Mouse (Mus musculus) c-Kit-negative CD71-positive TER-119-positive erythroid progenitor cells, embryonic 14.5 days (primary cell): ENCODE data around the gene Tnxb.

Experiments used
- DNase-seq: peaks from one replicate; pipeline ENCODE4 v3.0.0-alpha.2; 2013; ENCODE audit warnings: low read depth, low spot score

Tnxb gene

DNA sequence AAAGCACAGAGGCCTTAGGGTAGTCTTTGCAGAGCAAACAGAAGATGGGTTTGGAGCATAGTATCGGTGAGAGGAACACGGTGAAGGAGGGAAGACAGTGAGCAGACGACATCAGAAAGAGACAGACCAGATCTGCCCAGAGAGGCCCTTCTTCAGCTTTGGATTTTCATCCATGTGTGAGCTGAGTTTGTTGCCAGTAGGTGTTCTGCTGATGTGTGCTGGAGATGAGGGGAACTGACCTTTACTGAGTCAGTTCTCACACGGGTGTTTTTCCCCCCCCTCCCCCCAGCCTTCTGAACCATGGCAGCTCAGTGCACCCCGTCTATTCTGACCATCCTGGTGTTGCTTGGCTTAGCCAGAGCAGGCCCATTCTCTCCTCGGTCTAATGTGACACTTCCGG, at the start of gene Tnxb:
Gene Tnxb, plus strand, starts transcription at position 301 of the 400 bp plus-strand sequence.
- no peak for DNase-seq

DNA sequence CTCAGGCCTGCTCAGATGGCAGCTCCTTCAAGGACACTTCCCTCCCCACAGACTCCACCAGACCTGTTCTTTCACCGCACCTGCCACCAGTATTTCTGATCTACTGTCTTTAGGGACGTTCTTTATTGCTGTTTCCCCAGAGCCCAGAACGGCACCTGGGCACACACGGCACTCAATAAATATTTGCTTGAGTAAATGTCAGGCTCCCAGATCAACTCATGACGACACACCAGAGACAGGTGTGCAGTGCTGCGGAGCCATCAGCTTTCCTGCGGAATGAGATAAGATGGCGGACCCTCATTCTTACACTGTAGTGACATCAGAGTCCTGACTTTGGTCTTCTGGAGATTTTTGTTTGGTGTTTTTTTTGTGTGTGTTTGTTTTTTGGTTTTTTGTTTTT, 49.3 kb upstream of the Tnxb start:
- DNase-seq = no peak

DNA sequence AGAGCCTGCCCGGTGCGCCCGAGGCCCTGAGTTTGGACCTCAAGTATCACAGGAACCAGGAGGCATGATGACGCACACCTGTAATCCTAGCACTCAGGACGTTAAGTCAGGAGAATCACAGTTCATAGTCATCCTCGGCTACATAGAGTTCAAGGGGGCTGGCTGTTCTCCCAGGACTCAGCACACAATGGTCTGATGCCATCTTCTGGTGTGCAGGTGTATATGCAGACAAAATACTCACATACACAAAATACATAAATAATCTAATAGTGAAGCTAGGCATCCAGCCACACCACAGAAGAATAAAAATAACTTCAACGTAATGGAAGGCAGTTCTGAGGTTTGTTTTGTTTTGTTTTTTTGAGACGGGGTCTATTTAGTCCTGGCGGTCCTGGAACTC, 47.2 kb upstream of the Tnxb start:
- no peak for DNase-seq

DNA sequence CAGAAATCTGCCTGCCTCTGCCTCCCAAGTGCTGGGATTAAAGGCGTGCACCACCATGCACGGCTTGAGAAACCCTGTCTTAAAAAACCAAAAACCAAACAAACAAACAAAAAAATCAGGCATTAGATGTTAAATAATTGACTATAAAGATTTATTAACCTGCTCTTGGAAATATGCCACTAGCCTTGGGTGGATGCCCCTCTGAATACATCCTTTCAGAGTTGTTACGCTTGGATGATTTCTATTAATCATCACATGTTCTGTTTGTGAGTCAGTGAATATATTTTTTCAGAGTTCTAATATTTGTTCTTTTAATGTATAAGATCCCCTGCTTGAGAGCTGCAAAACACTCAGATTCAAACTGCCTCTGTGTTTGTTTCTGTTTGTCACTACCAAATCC, 45.4 kb upstream of the Tnxb start:
- no peak for DNase-seq

DNA sequence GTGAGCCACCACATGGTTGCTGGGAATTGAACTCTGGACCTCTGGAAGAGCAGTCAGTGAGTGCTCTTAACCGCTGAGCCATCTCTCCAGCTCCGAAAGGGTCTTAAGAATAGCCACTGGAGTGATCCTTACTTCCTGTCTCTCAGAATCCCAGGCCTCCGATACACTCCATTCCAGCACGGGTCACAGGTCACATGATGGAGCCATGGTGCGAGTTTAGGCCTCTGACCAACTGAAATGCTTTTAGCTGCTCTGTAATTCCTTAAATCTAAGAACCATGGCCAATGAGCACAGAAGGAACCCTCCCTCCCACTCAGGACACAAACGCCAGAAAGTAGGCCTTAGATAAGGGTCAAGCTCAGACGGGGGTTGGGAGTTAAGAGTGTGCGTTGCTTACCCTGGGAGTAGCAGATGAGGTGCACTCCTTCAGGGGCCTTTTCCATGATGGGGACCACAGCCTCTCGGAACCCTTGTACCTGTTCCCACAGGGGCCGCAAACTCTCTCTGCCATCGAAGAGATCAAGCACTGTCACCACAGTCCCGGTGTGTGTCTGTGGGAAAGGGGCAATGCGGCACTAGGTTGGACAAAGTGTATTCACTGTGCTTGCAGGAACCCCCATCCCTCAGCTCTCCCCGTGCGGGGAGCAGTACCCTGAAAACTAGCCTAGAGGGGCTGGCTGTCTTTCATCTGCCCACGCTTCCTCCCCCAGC, 44.1 kb upstream of the Tnxb start:
- DNase-seq = no peak

DNA sequence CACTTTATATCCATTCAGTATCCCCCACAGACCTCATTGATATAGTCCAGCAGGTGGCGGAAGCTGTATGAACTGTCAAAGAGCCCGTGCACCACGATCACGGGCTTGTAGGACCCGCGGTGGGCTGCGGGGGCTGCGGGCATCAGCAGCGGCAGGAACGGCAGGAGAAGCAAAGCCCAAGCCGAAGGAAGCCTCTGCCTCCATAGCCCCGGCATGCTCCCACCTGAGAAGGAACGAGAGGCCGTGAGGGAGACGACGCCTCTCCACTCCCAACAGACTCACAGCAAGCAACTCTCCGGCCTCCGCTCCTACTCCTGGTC, 43.6 kb upstream of the Tnxb start:
- no peak for DNase-seq

DNA sequence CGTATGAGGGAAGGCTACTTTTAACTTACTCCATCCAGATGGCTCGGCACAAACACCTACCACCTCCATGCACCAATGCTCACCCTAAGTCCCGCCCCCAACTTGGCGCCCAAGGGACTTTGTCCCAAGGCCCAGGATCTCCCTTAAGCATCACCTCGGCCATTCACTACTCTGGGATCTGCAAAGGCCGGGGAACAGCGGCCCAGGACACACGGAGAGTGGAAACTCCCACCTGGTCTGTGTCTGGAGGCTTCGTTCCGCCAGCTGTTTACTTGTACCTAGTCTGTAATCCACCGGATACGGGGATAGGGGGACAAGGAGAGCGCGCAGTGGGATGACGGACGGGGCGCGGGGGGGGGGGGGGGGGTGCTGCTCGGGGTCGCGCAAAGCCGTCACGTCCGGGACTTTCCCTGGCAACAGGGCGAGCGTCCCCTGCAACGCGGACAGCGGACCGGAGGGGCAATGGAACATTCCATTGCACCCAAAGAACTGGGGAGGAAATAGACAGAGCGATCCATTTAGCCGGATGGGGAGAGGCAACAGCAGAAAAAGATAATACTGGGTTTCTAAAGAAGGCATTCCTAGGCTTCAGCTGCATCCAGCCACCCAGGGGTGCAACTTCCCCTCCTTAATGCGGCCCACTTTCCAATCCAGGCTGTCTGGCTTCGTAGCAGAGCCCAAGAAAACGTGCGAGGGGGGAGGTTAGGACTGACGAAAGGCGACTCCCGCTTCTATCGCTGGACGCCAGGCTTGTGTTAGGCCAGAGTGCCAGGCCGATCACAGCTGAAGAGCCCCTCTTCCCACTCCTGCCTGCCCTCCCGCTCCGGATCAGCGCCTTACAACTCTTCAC, 43.0 kb upstream of the Tnxb start:
- DNase-seq = no peak

DNA sequence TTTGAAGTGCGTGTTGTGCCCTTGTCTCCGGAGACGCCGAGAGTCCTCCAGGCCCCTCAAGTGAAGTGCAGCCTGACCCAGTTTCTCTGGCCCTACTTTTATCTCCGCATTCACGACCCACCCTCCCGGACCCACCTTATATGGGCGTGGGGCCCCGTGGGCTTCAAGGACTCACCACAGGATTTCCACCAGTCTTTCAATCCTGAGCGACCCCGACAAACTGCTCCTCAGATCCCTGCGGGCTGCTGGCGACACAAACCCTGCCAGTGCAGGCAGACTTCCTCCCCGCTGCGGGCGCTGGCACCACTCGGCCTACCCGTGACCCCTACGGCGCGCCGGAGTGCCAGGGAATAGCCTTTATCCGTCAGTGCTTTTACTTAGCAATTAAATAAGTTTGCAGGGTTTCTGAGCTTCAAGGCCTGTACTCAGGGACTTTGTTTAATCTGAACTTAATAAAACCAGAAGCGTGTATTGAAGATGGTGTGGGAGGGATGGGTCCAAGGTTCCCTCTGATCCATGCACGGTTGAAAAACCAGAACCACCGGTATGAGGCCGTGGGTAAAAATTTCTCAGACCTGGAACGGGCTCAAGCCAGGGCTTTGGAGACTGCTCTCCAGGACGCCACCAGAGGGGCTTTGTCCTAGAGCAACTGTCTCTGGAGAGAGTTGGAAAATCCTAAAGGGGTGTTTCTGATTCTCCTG, 42.2 kb upstream of the Tnxb start, which contains the start of gene Ppt2:
Gene Ppt2, minus strand, starts transcription at position 568 of the 701 bp plus-strand sequence.
- no peak for DNase-seq

DNA sequence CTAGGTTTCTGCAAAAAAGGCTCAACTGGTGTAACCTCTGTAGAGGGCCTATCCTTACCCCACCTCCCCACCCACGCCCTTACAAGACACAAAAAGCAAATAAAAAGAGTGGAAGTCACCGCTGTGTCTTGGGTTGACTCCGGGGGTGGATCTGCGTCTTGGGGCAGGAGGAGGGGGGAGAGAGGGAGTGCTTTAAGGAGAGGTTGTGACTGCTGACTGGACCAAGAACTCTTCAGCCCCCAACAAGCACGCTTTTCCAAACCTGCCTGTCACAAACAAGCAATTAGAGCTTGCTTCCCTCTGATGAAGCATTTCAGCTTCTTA, 41.7 kb upstream of the Tnxb start:
- no peak for DNase-seq

DNA sequence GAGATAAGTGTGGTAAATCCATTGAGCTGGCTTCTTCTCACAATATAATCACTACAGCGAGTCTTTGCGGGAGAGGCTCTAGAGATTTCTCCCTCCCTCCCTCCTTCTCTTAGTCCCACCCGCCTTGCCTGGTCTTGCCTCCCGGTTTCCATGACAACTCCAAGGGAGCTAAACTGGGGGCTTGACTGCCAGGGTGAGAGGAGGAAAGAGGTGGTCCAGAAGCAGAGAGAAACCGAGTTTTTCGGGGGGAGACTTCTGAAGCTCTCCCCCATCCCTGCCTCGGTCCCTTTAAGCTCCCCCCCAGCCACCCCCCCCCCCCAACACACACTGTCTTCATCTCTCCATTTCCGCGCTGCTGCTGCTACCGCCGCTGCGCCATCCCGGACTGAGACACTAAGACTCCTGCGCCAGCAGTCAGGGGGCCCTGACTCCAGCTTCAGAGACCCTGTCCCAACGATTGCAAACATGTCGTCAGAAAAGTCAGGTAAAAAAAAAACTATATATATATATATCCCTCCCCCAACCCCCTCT, 41.0 kb upstream of the Tnxb start, which contains the start of gene Prrt1:
Gene Prrt1, plus strand, starts transcription at position 313 of the 531 bp plus-strand sequence.
- no peak for DNase-seq

DNA sequence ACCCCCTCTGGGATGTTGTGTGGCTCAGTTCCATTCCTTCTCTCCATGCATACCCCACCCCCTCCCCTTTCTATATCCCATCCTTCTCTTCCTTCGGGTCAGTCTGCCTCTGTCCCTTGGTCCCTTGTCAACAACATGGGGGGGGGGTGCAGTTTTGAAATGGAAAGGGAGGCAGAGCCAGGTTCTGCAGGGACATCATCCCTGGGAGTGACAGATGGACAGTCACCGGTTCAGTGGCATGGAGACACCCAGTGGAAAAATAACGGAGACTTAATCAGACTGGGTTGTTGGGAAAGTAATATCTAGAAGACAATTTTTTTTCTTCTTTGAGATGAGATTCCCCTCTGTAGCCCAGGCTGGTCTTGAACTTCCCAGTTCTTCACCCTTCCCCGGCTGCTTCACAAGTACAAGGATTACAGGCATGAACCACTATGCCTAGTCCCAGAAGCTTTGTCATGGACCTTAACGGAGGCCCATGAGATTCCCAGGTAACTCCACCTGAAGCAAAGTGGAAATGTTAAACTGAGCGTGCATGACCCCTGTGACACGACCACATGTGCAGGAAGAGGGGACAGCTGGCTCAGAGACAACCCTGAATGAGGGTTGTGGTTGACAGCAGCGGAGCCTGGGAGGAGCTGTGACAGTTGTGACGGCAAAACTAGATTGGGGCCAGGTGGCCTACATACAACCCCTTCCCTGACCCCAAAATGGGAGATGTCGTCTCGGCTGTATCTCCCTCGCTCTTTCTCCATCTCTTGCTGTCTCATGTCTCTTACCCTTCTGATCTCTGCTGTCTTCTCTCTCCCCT, 40.3 kb upstream of the Tnxb start:
- no peak for DNase-seq

DNA sequence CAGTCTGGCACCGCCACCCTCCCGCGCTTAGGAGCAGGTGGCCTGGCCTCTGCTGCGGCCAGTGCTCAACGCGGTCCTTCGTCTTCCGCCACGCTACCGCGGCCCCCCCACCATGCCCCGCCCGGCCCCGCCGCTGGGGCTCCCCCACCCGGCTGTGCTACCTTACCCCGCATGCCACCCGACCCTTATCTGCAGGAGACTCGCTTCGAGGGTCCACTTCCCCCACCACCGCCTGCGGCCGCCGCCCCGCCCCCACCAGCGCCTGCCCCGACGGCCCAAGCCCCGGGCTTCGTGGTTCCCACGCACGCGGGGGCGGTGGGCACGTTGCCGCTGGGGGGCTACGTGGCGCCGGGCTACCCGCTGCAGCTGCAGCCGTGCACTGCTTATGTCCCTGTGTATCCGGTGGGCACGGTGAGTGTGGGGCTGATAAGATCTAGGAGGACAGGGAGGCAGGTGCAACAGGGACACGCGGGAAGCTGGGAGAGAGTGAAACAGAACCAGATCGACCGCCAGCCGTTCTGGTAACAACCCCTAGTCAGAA, 39.5 kb upstream of the Tnxb start:
- DNase-seq = no peak

DNA sequence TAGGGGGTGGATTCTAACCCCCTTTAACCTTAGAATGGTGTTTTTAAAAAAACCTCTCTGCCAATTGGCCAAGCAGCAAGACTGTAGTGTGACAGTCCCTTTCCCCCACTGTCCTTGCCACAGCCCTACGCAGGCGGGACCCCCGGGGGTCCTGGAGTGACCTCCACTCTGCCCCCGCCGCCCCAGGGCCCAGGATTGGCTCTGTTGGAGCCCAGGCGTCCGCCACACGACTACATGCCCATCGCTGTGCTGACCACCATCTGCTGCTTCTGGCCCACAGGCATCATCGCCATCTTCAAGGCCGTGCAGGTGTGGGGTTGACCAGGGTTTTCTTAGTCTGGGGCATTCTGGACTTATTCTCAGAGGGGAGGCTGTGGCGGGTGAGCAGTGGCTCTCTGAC, 38.7 kb upstream of the Tnxb start:
- DNase-seq = no peak

DNA sequence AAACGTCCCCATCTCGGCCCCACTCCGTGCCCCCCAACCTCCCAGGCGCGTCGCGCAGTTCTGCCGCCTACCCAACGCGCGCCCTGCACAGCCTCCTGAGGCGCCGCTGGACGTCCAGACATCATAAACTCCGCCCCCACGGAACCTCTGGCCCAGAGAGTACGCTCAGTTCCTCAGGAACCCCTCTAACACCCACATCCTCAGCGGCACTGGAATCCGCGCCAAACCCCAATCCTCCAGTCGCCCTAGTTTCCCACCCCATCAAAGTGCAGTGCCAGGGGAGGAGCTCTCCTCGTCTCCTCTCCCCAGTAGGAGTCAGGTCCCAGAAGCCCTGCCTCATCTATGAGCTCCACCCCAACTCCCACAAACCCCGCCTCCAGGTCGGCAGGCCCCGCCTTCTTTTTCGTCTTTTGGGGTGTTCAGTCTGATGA, 38.1 kb upstream of the Tnxb start:
- no peak for DNase-seq

DNA sequence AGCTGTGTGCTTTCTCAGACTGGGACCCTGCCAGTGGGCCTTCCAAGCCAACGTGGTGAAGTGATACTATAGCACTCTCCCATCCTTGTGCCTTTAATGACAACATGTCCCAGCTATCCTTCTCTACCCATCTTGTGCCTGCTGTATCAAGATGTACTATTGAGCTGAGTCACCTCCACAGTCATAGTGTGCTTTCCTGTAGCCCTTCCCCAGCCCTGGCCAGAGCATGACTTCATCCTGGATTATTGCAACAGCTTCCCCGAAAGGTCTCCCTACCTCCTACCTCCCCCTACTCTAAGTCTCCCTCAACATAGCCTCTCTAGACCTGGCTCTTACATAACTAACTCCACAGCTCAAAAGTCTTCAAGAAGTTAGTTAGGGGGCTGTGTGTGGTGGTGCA, 34.7 kb upstream of the Tnxb start:
- DNase-seq = no peak

DNA sequence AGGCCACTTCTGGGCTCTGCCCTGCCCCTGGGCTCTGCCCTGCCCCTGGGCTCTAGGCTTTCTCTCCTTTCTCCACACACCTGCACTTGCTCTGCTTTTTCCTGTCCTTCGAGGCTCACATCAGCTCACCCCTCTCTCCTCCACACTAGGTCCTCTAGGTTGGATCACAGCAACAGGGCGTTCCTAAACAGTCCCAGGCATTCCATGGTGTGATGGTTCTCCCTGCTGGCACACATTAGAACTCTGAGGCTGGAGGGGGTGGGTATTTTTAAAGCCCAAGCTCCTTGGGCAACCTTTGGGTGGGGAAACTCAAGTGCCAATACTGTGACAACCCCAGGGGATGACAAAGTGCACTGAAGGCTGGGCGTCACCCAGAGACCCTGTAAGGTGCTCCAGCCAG, 32.9 kb upstream of the Tnxb start:
- DNase-seq = no peak

DNA sequence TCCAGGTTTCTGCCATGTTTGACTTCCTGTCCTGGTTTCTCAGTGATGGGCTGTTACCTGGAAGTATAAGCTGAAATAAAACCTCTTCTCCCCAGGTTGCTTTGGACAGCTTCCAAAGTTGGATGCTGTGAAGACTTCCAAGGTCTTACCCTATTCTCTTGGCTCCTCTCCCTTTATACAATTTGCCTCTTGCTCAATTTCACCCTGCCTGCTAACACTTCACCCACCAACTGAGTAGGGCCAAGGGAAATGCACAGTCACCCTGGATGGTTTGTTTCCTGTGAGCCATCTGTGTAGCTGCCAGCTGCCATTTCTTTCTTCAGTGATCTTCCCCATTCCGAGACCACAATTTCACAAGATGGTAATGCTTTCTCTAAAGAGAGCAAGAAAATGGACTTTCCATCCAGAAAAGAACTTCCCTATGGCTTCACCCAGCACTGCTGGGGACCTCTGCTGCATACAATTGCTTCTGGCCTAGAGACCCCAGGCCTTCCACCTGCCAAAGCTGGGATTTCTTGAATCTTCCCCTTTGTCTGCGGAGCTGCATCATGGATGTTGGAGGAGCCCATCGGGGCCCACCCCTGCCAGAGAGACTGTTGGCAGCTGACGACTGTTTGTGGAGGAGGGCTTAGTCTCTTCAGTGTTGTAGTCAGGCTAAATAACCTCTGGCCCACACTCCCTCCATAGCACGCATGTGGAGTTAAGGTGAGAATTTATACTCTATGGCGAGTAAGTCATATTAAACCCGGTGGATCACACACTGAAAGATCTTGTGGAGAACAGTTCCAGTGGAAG, 30.7 kb upstream of the Tnxb start:
- no peak for DNase-seq

DNA sequence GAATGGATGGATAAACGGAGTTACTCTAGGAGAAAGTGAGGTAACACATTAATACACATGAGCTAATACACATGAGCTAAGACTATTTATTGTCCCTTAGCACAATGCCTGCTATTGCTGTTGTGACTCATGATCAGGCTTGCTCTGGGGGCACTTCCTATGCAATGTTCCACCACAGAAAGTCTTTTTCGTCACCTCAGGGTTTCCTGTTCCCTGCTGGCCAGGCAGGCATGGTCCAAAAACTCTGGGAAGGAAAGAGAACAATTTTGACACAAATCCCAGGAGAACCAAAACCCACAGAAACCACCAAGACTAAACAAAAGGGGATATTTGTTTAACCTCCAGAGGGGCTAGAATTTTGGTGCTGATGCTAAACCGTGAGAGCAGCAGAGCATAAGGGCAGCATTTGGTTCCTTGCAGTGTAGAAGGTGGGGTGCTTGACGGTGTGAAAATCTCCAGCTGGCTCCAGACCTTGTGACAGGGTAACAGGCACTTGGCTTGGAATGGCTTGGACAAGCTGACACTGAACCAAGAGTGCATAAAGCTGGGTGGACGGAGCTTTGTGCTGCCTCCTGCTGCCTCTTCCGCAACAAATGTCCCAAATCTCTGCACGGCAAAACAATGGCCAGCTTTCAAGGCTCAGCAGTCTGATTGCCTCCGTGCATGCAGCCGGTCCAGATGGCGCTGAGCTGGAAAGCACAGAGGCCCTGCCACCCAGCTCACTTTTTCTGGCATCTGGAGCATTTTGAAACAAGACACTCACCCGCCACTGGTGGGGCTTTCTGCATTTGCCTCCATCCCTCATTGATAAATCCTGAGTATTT, 29.3 kb upstream of the Tnxb start:
- DNase-seq = no peak

DNA sequence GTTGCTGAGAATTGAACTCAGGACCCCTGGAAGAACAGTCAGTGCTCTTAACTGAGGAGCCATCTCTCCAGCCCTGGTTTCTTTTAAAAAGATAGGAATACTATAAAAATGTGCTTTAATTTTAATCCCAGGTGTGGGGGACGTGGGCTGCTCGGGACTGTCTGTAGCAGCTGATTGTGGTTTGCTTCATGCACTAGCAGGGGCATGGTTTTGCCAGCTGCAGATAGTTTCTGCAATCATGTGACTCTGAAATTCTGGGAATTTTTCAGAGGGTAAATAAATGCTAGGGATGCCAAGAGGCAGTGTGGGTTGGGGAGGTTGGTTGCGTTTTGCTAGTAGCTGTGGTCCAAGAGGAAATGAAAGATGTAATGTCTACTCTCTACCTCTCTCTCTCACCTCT, 28.4 kb upstream of the Tnxb start:
- DNase-seq = no peak

DNA sequence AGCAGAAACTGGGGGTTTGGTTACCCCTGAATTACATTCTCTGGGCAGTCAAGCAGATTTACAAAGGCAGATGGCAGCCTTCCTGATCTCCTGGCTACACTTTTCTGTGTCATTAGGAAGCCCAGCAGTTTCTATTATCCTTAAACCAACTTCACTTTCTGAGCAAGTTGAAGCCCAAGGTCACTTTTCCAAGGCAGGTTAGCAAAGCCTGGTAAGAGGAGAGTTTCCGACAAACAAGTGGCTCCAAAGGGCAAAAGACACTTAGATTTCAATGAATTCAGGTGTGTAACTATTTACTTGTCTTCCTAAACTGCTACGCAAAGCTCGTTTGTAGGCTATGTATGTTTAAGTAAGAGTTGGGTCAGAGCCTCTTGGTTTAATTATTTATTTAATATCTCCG, 27.0 kb upstream of the Tnxb start:
- DNase-seq = no peak
